Mouse (Mus musculus): ENCODE measurements around the gene Tmem245.

DNA sequence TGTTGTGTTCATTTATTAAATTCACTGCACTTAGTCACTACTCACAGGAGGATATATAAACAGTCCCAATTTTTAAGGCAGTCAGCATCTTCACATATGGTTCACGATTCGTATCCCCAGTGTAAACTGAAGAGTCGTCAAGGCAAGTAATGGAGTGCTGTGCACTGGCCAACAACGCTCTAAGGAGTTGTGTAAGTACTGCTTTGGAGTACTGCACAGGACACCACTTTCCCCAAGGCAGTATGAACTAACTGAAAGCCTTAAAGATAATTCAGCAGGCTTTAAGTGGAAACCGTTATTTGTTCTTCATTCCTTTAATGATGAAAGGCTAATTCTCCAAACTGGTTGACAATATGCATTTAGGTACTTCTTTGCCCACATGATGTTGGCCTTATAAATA, 39.6 kb downstream of the Tmem245 start:
- no peak for TF ChIP-seq CTCF (IDR thresholded peaks at IDR 0.05; ENCODE audit: low read depth, low read length)
- no peak for TF ChIP-seq POLR2A (IDR thresholded peaks at IDR 0.05; ENCODE audit: borderline replicate concordance, low read depth, low read length)
